17 mouse cellular contexts compared by ENCODE assay signal in genomic region chr11:101128996-101129577, GRCm38 (mm10). TPM values are rescaled to one million over a fixed set of nuclear protein-coding genes. Genes with fewer than 3 reads are reported as not detected.
DNase-seq lines count a peak whose midpoint lies in the region; ATAC-seq and TF ChIP-seq lines count a peak whose summit lies in the region.
"Had no signal": no experiment of that assay in that cellular context is flagged by ENCODE, and none has a peak within 500 bp of the region (broad histone marks: within the 10 kb centered on the region; RNA-seq: fewer than 3 reads in every experiment).

No protein-coding gene starts in this region.

- no peak overlapping the region for H3K27ac ChIP-seq in kidney, embryonic 15.5 days
- H3K27ac ChIP-seq: hindbrain, postnatal 0 days; limb, embryonic 13.5 days; macrophage; midbrain, embryonic 13.5 days; stomach, embryonic 15.5 days had no signal

- H3K27me3 ChIP-seq in Patski, result no peaks in the 10 kb centered on the region
- no peaks in the 10 kb centered on the region for H3K27me3 ChIP-seq in kidney, embryonic 15.5 days
- H3K27me3 ChIP-seq: limb, embryonic 13.5 days; midbrain, embryonic 13.5 days; stomach, embryonic 15.5 days had no signal

- H3K36me3 ChIP-seq in kidney, embryonic 15.5 days, result peaks cover 25% of the 10 kb centered on the region

- intact Hi-C loops in gastrocnemius, postnatal 14 days (cut with DNase I; ENCODE audit: low total_unique reads), result no loop called here

- H3K9ac ChIP-seq in kidney, embryonic 15.5 days, result no peak overlapping the region
- H3K9ac ChIP-seq: limb, embryonic 13.5 days; liver, postnatal 0 days; midbrain, embryonic 13.5 days; stomach, embryonic 15.5 days had no signal

- peak; percentile 39 for ATAC-seq in Patski
- ATAC-seq in kidney, embryonic 15.5 days (replicated peaks; ENCODE audit: low FRiP score), result no peak
- ATAC-seq: hindbrain, postnatal 0 days; midbrain, embryonic 13.5 days had no signal

- WGBS in kidney, embryonic 15.5 days, result 84% methylated on average over 11 of the region's 11 CpGs

- no peaks in the 10 kb centered on the region; the same call in 1 of the 2 replicates for H3K9me3 ChIP-seq in kidney, embryonic 15.5 days (replicated peaks)
- H3K9me3 ChIP-seq: stomach, embryonic 15.5 days had no signal

- in situ Hi-C loops in Patski (cut with MboI; ENCODE audit: low pct_unique_long_range_greater_than_20kb), result no loop called here

- H3K4me2 ChIP-seq in kidney, embryonic 15.5 days, result no peak overlapping the region
- H3K4me2 ChIP-seq: limb, embryonic 13.5 days; midbrain, embryonic 13.5 days; stomach, embryonic 15.5 days had no signal

- TF ChIP-seq CTCF in Patski (IDR thresholded peaks at IDR 0.05), result no peak

- POLR2A ChIA-PET in Patski (lab: Charles Lee), result interaction anchor here (0.6 to 1.0 kb wide), 3 partner anchors 9 to 150 kb away, joined by 3 to 5 read pairs (median 3); no protein-coding TSS in a partner anchor

- peaks cover 6% of the 10 kb centered on the region for H3K4me1 ChIP-seq in kidney, embryonic 15.5 days
- H3K4me1 ChIP-seq: limb, embryonic 13.5 days; midbrain, embryonic 13.5 days had no signal

- H3K4me3 ChIP-seq in kidney, embryonic 15.5 days (replicated peaks), result no peak overlapping the region
- H3K4me3 ChIP-seq: limb, embryonic 13.5 days; midbrain, embryonic 13.5 days; stomach, embryonic 15.5 days had no signal

- CTCF ChIA-PET in Patski (lab: Charles Lee), result interaction anchor here (1.3 kb wide), 1 partner anchor 48 kb away, joined by 3 read pairs; no protein-coding TSS in a partner anchor

- DNase-seq in gastrocnemius, adult 18-20 months (ENCODE audit: low spot score), result peak; percentile 61
- no peak for DNase-seq in gastrocnemius, postnatal 10 days
- no peak for DNase-seq in Patski (ENCODE audit: low read depth, low spot score)
- peak; percentile 80 to 91 for DNase-seq in cerebellum, adult 18-20 months
- peak; percentile 41 for DNase-seq in gastrocnemius, postnatal 14 days
- DNase-seq in urinary bladder, postnatal 10 days (ENCODE audit: low spot score), result no peak
- no peak for DNase-seq in lung, postnatal 36 days
- DNase-seq: kidney, adult 8-10 months; thymus, postnatal 25 days had no signal

RNA-seq across cellular contexts. Expression of gene Tubg1, which starts 9.3 kb away (rescaled TPM):
- 10 to 100 TPM; 24.7 to 26.2 TPM for total RNA-seq in gastrocnemius, adult 18-20 months (2021)
- 10 to 100 TPM; 37.4 to 39.0 TPM for total RNA-seq in gastrocnemius, postnatal 10 days (2021)
- polyA plus RNA-seq in Patski (2021), result 70.2 TPM
- 10 to 100 TPM; 26.3 to 31.2 TPM for total RNA-seq in gastrocnemius, postnatal 14 days (2021)
- polyA plus RNA-seq in kidney, embryonic 15.5 days (2015; fragmentation: Nextera tagmentation; extraction: Ambion mirVana), result 86.3 and 99.6 TPM in 2 replicates

RNA-seq across cellular contexts. Expression of gene Retreg3, which starts 9.4 kb away (rescaled TPM):
- 10 to 100 TPM; 27.1 to 30.4 TPM for total RNA-seq in gastrocnemius, adult 18-20 months (2021)
- total RNA-seq in gastrocnemius, postnatal 10 days (2021), result 10 to 100 TPM; 37.3 to 37.5 TPM
- polyA plus RNA-seq in Patski (2021), result 72.2 TPM
- 10 to 100 TPM; 33.3 to 34.9 TPM for total RNA-seq in gastrocnemius, postnatal 14 days (2021)
- 21.3 and 24.5 TPM in 2 replicates for polyA plus RNA-seq in kidney, embryonic 15.5 days (2015; fragmentation: Nextera tagmentation; extraction: Ambion mirVana)

RNA-seq across cellular contexts. Expression of gene Tubg2, which starts 26.6 kb away (rescaled TPM):
- total RNA-seq in gastrocnemius, adult 18-20 months (2021), result 1 to 10 TPM; 2.7 to 3.3 TPM
- total RNA-seq in gastrocnemius, postnatal 10 days (2021), result 1 to 10 TPM; 5.5 to 6.3 TPM
- 3.5 TPM for polyA plus RNA-seq in Patski (2021)
- 1 to 10 TPM; 3.1 to 4.6 TPM for total RNA-seq in gastrocnemius, postnatal 14 days (2021)
- polyA plus RNA-seq in kidney, embryonic 15.5 days (2015; fragmentation: Nextera tagmentation; extraction: Ambion mirVana), result 3.8 and 4.2 TPM in 2 replicates
- total RNA-seq: G1E had no signal
- polyA plus RNA-seq: G1E had no signal

RNA-seq across cellular contexts. Expression of gene Psmc3ip, which starts 33.9 kb away (rescaled TPM):
- 1 to 10 TPM; 1.7 to 2.0 TPM for total RNA-seq in gastrocnemius, adult 18-20 months (2021)
- total RNA-seq in gastrocnemius, postnatal 10 days (2021), result 1 to 10 TPM; 2.8 to 4.0 TPM
- 20.6 TPM for polyA plus RNA-seq in Patski (2021)
- 1 to 10 TPM; 1.1 to 1.5 TPM for total RNA-seq in gastrocnemius, postnatal 14 days (2021)
- polyA plus RNA-seq in kidney, embryonic 15.5 days (2015; fragmentation: Nextera tagmentation; extraction: Ambion mirVana), result 37.3 and 38.0 TPM in 2 replicates

RNA-seq across cellular contexts. Expression of gene Cntnap1, which starts 41.2 kb away (rescaled TPM):
- total RNA-seq in gastrocnemius, adult 18-20 months (2021), result 1 to 10 TPM in 1 of 2 experiments, under 1 TPM in 1; 0.82 to 1.2 TPM
- 1 to 10 TPM; 4.2 to 4.3 TPM for total RNA-seq in gastrocnemius, postnatal 10 days (2021)
- 10.8 TPM for polyA plus RNA-seq in Patski (2021)
- total RNA-seq in gastrocnemius, postnatal 14 days (2021), result 1 to 10 TPM; 1.8 to 2.4 TPM
- 1.9 and 2.0 TPM in 2 replicates for polyA plus RNA-seq in kidney, embryonic 15.5 days (2015; fragmentation: Nextera tagmentation; extraction: Ambion mirVana)

Comparison
In these comparisons a context has a peak if more than half of its experiments do, and no peak if none do; other contexts are left out.
1. DNase-seq: peak in gastrocnemius, adult 18-20 months (single experiment), cerebellum, adult 18-20 months (2 of 2) and gastrocnemius, postnatal 14 days (single experiment); none in gastrocnemius, postnatal 10 days (single experiment), Patski (single experiment), urinary bladder, postnatal 10 days (single experiment) and lung, postnatal 36 days (single experiment).